Mouse (Mus musculus): ENCODE measurements around the gene Zc3h7a. TPM values are rescaled to one million over a fixed set of nuclear protein-coding genes. Genes with fewer than 3 reads are reported as not detected.
A peak's percentile ranks its signal among the peaks of the same experiment; 100 is the strongest.

Gene Zc3h7a
- 98.3 and 101 TPM in 2 replicates for polyA plus RNA-seq (2016; fragmentation: Nextera tagmentation; extraction: Ambion mirVana)

DNA sequence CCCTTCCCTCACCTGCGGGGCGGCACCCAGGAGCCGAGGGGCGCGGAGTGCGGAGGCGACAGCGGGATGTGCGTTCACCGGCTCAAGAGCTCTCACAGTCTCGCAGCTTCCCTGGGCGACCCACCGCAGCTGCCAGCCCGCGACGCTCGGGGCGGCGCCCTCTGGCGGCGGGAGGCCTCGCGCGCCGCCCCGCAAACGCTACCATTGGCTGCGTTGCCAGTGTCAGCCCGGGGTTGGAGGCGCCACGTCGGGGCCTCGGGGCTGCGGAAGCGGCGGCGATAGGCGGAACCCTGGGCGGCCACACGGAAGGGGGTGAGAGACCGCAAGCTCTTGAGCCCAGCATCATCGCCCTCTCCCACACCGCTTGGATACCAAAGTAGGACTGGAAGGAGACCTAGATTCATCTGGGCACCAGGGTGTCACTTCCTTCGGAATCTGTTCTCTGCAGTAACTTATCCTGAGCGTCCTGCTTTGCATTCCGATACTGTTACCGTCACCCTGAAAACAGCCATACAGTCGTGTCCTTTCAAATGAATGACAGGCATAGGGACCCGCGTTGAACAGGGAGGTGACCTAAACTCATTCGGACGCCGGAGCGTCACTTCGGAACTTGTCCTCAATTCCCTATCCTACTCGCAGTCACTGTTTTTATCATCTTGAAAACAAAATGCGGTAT, at the start of gene Zc3h7a:
Zc3h7a (minus strand) TSS at position 186 of the 676 bp plus-strand sequence.
- H3K27ac ChIP-seq = peak within 1 kb of the TSS; percentile 89
- peak within 1 kb of the TSS; percentile 88 for H3K4me2 ChIP-seq

DNA sequence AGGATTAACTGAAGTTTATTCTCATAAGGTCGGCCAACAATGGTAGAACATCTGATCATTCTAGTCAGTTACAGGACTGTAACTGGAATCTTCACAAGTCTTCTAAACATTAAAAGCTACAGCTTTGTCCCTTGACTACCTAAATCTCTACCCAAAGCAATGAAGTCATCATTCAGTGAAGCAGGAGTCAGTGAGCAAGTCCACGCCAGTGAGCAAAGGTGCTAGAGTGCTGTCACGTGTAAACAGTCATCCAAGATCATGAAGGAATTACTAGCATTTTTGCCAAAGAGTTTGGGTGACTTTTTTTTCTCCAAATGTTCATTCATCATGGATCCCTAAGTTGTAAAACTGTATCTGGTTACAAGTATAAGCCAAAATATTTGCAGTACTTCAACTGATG, 41.6 kb upstream of the Zc3h7a start:
- Histone ChIP-seq H3K4me1 (replicated peaks) (no peaks in the 10 kb centered on the region), H3K4me3 (replicated peaks) (no peak overlapping the region), H3K27me3 (no peaks in the 10 kb centered on the region), H3K9me3 (no peaks in the 10 kb centered on the region), H3K4me2 (no peak overlapping the region), H3K36me3 (peaks cover 85% of the 10 kb centered on the region), H3K9ac (replicated peaks) (no peak overlapping the region), H3K27ac (no peak overlapping the region)
- WGBS = 81% methylated on average over 3 of the region's 3 CpGs
- no peak for ATAC-seq (ENCODE audit: insufficient number of reproducible peaks, insufficient read depth, low FRiP score, low TSS enrichment, low read depth)

More for the DNA sequence above, at the start of gene Zc3h7a:
- Histone ChIP-seq H3K4me1 (replicated peaks) (peaks cover 15% of the 10 kb centered on the region), H3K4me3 (replicated peaks) (peak within 1 kb of the TSS; percentile 90), H3K9me3 (0 out of 2 replicates have a peak, but pooled peaks cover 3% of the 10 kb centered on the region), H3K9ac (replicated peaks) (peak within 1 kb of the TSS; percentile 83), H3K27me3 (0 out of 2 replicates have a peak, but pooled peaks cover 4% of the 10 kb centered on the region), H3K36me3 (no peaks in the 10 kb centered on the region)
- peak; percentile 93 for ATAC-seq (ENCODE audit: insufficient number of reproducible peaks, insufficient read depth, low FRiP score, low TSS enrichment, low read depth)
- WGBS = under 1% methylated on average over 55 of the region's 57 CpGs

DNA sequence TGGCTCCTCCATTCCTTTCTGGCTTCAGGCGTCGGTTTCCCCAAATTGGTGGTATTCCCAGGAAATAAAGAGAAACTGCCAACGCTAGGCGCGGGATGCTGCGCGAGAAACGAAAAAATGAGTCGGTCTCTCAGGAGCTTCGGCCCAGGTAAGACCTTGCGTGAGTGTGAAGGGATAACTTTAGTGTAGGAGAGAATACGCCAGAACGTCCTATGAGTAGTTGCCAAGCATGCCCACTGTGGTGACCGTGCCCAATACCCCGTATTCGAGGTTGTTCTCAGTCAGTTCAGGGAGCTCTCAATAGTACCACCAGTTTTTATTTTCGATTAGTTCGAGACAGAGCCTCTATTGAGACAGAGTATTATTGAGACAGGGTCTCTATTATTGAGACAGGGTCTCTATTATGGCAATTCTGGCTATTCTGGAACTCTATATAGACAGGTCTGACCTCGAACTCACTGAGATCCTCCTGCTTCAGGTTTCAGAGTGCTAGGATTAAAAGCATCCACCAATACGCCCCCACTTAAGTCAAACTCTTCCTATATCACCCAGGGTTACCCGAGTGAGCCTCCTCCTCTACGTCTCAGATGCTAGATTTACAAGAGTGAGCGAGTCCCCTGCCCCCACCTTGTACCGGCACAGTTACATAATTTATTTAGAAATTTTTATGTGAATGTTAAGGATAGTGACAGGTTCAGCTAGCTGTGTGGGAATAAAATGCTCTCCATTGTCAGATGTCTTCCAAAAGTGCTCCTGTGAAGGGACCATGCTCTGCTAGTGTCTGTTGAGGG, 27.6 kb upstream of the Zc3h7a start:
- peaks cover 26% of the 10 kb centered on the region for H3K4me1 ChIP-seq (replicated peaks)
- peak overlapping the region; percentile 91 for H3K9ac ChIP-seq (replicated peaks)
- WGBS = 8% methylated on average over 24 of the region's 24 CpGs
- no peaks in the 10 kb centered on the region for H3K27me3 ChIP-seq
- ATAC-seq (ENCODE audit: insufficient number of reproducible peaks, insufficient read depth, low FRiP score, low TSS enrichment, low read depth) = peak; percentile 64; the same call in 1 of the 2 replicates
- peak overlapping the region; percentile 91 for H3K4me2 ChIP-seq
- H3K36me3 ChIP-seq = peaks cover 55% of the 10 kb centered on the region
- H3K4me3 ChIP-seq (replicated peaks) = peak overlapping the region; percentile 84
- peak overlapping the region; percentile 91 for H3K27ac ChIP-seq
- H3K9me3 ChIP-seq = no peaks in the 10 kb centered on the region

DNA sequence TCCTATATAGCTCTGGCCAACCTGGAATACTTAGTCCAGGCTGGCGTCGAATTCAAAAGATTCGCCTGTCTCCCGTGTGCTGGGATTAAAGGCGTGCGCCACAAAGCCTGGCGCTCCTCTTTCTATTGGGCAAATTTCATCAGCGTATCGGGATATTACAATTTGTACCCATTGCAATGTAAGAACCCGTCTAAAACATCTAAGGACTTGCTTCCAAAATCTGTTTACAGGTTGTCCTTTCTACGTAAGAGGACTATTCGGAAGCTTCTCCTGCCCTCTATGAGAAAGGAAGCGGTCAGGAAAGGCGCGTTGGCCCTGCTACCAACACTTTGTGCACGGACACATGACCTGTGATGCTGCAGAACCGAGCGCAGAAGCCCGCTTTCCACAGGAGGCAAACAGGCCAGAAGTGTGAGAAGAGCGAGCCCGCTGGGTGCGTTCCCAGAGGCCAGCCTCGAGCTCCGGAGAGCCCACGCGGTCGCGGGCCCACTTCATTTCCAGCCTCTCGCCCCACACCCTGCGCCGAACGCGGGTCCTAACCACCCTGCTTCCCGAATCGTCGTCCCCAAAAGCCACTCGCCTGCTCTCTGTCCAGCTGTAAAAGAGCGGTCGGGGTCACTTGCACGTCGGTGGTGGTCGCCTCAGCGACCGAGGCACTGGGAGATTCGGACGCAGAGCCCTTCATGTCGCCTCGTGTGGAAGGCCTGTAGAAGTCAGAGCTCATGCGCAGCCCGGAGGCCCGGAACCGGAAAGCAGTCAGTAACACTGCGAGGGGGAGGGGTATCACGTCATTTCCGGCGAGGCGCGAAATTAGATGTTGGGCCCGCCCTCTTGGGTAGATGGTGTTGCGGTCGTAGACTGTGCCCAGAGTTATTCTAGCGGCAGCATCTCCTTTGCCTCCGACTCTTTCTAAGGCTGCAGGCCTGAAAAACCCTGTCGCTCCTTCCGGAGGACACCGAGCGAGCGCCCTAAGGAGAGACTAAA, 26.7 kb upstream of the Zc3h7a start, which contains the start of gene Rsl1d1:
Rsl1d1 (minus strand) TSS at position 761 of the 984 bp plus-strand sequence.
- under 1% methylated on average over 68 of the region's 68 CpGs for WGBS
- peaks cover 32% of the 10 kb centered on the region for H3K4me1 ChIP-seq (replicated peaks)
- peaks cover 56% of the 10 kb centered on the region for H3K36me3 ChIP-seq
- no peaks in the 10 kb centered on the region for H3K9me3 ChIP-seq
- H3K9ac ChIP-seq (replicated peaks) = peak within 1 kb of the TSS; percentile 91
- H3K27ac ChIP-seq = peak within 1 kb of the TSS; percentile 91
- H3K4me2 ChIP-seq = peak within 1 kb of the TSS; percentile 91
- H3K4me3 ChIP-seq (replicated peaks) = peak within 1 kb of the TSS; percentile 84
- peak; percentile 97 for ATAC-seq (ENCODE audit: insufficient number of reproducible peaks, insufficient read depth, low FRiP score, low TSS enrichment, low read depth)
- no peaks in the 10 kb centered on the region for H3K27me3 ChIP-seq

DNA sequence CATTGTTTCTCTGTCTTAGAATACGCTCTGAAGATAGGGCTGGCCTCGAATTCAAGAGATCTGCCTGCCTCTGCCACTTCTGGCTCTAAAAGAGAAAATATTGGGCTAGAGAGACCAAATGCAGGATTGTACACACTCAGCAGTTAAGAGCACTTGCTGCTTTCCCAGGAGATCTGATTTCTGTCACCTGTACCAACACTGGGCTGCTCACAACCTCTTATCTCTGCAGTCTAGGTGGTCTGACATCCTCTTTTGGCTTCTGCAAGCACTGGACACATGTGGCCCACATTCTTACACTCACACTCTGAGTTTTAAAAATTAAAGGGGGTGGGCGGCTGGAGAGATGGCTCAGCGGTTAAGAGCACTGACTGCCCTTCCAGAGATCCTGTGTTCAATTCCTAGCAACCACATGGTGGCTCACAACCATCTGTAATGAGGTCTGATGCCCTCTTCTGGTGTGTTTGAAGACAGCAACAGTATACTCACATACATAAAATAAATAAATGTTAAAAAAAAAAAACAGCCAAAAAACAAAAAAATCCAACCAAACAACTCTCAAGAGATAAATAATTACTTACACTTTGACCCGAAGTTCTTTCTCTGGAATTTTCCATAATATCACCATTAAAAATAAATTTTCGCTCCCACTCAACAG, 25.7 kb upstream of the Zc3h7a start:
- Histone ChIP-seq H3K4me2 (peak overlapping the region; percentile 91), H3K4me3 (replicated peaks) (peak overlapping the region; percentile 84), H3K27ac (no peak overlapping the region), H3K36me3 (peaks cover 59% of the 10 kb centered on the region), H3K4me1 (replicated peaks) (peaks cover 32% of the 10 kb centered on the region), H3K9ac (replicated peaks) (peak overlapping the region; percentile 91; the same call in 1 of the 2 replicates), H3K27me3 (no peaks in the 10 kb centered on the region), H3K9me3 (no peaks in the 10 kb centered on the region)
- WGBS = 68% methylated on average over 6 of the region's 6 CpGs
- no peak for ATAC-seq (ENCODE audit: insufficient number of reproducible peaks, insufficient read depth, low FRiP score, low TSS enrichment, low read depth)

DNA sequence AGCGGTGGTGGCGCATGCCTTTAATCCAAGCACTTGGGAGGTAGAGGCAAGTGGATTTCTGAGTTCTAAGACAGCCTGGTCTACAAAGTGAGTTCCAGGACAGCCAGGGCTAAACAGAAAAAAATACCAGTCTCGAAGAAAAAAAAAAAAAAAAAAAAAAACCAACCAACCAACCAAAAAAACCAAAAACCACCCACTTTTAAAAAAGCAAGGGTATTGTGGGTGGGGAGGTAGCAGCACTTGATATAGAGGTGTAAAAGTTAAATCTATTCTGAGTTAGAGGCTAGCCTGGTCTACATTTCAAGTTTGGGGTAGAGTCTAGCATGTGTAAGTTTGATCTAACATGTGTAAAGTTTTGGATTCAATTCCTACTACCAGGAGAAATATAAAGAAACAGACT, 24.1 kb upstream of the Zc3h7a start:
- no peak overlapping the region for H3K4me3 ChIP-seq (replicated peaks)
- H3K27me3 ChIP-seq = no peaks in the 10 kb centered on the region
- peaks cover 66% of the 10 kb centered on the region for H3K36me3 ChIP-seq
- no peaks in the 10 kb centered on the region for H3K9me3 ChIP-seq
- no peak overlapping the region for H3K9ac ChIP-seq (replicated peaks)
- WGBS = 95% methylated on average over 3 of the region's 3 CpGs
- H3K4me1 ChIP-seq (replicated peaks) = peaks cover 29% of the 10 kb centered on the region
- ATAC-seq (ENCODE audit: insufficient number of reproducible peaks, insufficient read depth, low FRiP score, low TSS enrichment, low read depth) = no peak
- no peak overlapping the region for H3K27ac ChIP-seq
- no peak overlapping the region for H3K4me2 ChIP-seq

DNA sequence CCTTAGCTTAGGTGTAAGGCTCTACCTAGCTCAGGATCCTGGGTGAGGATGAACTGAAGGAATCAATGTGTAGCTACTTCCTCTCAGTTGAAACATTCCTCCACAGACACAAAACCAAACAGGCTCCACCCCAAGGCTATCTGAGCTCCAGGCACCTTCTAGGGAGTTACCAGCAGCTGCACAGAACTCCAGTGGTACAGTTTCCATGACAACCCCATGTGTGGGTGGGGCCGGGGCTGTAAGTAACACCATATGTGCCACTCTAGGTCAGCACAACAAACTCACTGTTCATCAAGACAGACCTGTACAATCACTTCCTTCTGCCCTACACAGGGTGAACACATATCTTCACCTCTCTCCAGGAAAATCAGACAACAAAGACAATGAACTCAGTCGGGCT, 22.3 kb upstream of the Zc3h7a start:
- Histone ChIP-seq H3K27ac (peak overlapping the region; percentile 35; the same call in 1 of the 2 replicates), H3K4me3 (replicated peaks) (no peak overlapping the region), H3K27me3 (no peaks in the 10 kb centered on the region), H3K36me3 (peaks cover 80% of the 10 kb centered on the region), H3K9ac (replicated peaks) (no peak overlapping the region), H3K4me1 (replicated peaks) (peaks cover 15% of the 10 kb centered on the region), H3K4me2 (no peak overlapping the region), H3K9me3 (no peaks in the 10 kb centered on the region)
- ATAC-seq (ENCODE audit: insufficient number of reproducible peaks, insufficient read depth, low FRiP score, low TSS enrichment, low read depth) = peak; percentile 57
- 28% methylated on average over 2 of the region's 2 CpGs for WGBS

DNA sequence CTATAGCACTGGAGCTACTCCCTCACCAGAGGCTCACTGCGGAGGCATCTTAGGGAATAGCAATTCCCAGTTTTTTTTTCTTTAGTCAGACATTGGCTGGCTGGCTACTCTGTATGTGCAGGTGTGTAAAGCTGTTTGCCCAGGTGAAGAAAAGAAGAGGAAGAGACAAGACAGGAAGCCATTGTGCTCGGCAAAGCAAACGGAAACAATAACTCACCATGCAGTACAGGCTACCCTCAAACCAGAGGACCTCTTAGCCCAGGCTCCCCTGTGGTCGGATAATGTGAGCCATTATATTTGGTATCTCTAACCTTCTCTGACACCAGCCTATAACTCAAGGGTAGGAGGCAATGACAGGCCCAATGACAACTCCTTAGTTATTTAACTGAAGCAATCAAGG, 20.9 kb upstream of the Zc3h7a start:
- no peaks in the 10 kb centered on the region for H3K27me3 ChIP-seq
- H3K4me1 ChIP-seq (replicated peaks) = peaks cover 15% of the 10 kb centered on the region
- no peak overlapping the region for H3K4me3 ChIP-seq (replicated peaks)
- H3K27ac ChIP-seq = no peak overlapping the region
- no peaks in the 10 kb centered on the region for H3K9me3 ChIP-seq
- no peak overlapping the region for H3K9ac ChIP-seq (replicated peaks)
- H3K36me3 ChIP-seq = peaks cover 94% of the 10 kb centered on the region
- WGBS = 92% methylated on average over 4 of the region's 4 CpGs
- no peak overlapping the region for H3K4me2 ChIP-seq
- no peak for ATAC-seq (ENCODE audit: insufficient number of reproducible peaks, insufficient read depth, low FRiP score, low TSS enrichment, low read depth)

DNA sequence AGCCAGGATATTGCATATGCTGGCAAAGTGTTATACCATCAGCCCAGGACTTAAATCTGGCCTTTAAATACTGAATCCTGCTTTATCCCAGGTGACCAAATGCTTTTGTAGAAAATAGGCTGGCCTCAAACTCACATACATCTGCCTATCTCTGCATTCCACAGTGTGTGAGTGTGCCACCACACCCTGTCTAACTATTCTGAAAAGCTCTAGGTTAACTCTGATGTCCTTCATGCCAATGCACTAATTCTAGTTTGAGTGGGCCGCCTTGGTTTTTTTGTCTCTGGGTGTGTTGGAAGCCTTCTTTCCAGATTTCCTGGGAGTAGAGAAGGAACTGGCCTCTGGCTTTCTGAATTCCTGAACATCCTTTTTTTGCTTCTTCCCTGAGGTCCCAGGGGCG, 17.0 kb upstream of the Zc3h7a start:
- Histone ChIP-seq H3K9ac (replicated peaks) (no peak overlapping the region), H3K9me3 (no peaks in the 10 kb centered on the region), H3K4me1 (replicated peaks) (peaks cover under 1% of the 10 kb centered on the region; the same call in 1 of the 2 replicates), H3K27ac (no peak overlapping the region), H3K4me3 (replicated peaks) (no peak overlapping the region), H3K27me3 (no peaks in the 10 kb centered on the region), H3K36me3 (peaks cover 69% of the 10 kb centered on the region), H3K4me2 (no peak overlapping the region)
- WGBS = 94% methylated on average over 2 of the region's 2 CpGs
- ATAC-seq (ENCODE audit: insufficient number of reproducible peaks, insufficient read depth, low FRiP score, low TSS enrichment, low read depth) = no peak

DNA sequence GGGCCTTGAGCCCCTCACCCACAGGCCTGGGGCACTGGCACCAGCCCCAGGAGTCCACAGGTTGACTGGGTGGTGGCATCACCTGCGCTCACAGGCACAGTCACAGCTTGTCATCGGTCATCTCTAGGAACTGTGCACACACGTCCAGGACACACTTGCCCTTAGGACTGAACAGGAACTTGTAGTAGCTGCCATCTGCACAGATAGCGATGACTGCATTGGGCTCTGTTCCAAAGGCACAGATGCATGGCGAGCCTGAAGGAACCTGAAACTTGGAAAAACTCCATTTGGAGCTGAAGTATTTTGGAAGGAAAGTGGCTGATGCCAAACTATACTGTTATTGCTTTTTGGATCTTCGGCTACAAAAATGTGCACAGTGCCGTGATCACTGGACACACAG, 14.0 kb upstream of the Zc3h7a start:
- no peak overlapping the region for H3K4me2 ChIP-seq
- 88% methylated on average over 7 of the region's 7 CpGs for WGBS
- H3K9me3 ChIP-seq = no peaks in the 10 kb centered on the region
- no peak overlapping the region for H3K27ac ChIP-seq
- ATAC-seq (ENCODE audit: insufficient number of reproducible peaks, insufficient read depth, low FRiP score, low TSS enrichment, low read depth) = no peak
- H3K9ac ChIP-seq (replicated peaks) = no peak overlapping the region
- no peaks in the 10 kb centered on the region for H3K27me3 ChIP-seq
- no peaks in the 10 kb centered on the region for H3K4me1 ChIP-seq (replicated peaks)
- H3K4me3 ChIP-seq (replicated peaks) = no peak overlapping the region
- H3K36me3 ChIP-seq = peaks cover 38% of the 10 kb centered on the region
